Mouse (Mus musculus) heart, postnatal 36 days (tissue): ENCODE measurements around the gene Nhlrc2. TPM values are rescaled to one million over a fixed set of nuclear protein-coding genes. Genes with fewer than 3 reads are reported as not detected.
"Not testable (repeated sequence)": the region's sequence is repeated elsewhere in the genome, so short reads cannot be mapped to it uniquely, and the experiment has no call there.

Experiments used
- DNase-seq, 2 experiments: peaks; one replicate each; pipeline ENCODE4 v3.0.0; 2021 to 2022
- intact Hi-C: fragments of 180-260 bp; cut with DNase I; formaldehyde crosslinking; loops from one replicate; pipeline ENCODE4 v1.15.1; 2025
- total RNA-seq, 2 experiments: library from RNA; stranded (reverse); gene quantifications; 2 replicates each; pipeline ENCODE4 v1.2.3; 2021

Gene Nhlrc2
- total RNA-seq, result 10 to 100 TPM; 25.1 to 25.4 TPM

DNA sequence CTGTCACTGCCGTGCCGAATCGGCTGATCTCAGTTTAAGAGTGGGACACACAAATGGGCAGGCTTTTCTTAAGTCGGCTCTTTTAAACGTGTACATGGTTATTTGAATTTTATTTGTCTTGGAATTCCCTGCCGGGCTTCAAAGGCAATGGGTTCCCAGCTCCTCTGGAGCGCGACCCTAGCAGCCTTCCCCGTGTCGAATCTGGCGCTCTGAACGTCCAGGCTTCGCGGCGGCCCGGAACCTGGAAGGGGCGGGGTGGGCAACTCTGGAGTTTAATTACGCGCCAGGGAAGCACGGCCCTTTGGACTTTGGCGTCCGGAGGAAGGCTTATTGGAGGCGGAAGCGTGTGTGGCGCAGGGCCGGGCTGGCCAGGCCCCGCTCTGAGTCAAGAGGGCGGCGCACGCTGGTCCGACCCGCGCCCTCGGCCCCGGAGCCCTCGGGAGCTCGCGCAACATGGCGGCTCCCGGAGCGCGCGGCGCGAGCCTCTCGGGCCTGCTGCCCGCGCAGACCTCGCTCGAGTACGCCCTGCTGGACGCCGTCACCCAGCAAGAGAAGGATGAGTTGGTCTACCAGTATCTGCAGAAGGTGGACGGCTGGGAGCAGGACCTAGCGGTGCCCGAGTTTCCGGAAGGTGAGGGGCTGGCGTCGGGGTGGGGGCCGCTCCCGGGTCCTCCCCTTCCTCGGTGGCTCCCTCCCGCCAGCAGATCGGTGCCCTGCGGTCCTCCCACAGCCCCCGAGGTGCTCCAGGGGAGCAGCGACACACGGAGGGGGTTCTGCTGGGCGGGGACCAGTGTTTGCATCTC, at the start of gene Nhlrc2:
Gene Nhlrc2 (plus strand): TSS at position 32 of the 803 bp plus-strand sequence.
- intact Hi-C loops, result no loop called here
- DNase-seq, result peak; percentile 90 to 91

GRCm38 (mm10) chr19:56503069-56503468, 45.0 kb upstream of the Nhlrc2 start:
- intact Hi-C loops, DNase-seq: not testable (repeated sequence)

- intact Hi-C loops, result not testable (repeated sequence)
Observed at GRCm38 (mm10) chr19:56503525-56503924, 44.5 kb upstream of the Nhlrc2 start.

GRCm38 (mm10) chr19:56511207-56511606, 36.9 kb upstream of the Nhlrc2 start:
- DNase-seq, intact Hi-C loops: not testable (repeated sequence)

More at GRCm38 (mm10) chr19:56503525-56503924, 44.5 kb upstream of the Nhlrc2 start:
- not testable (repeated sequence) for DNase-seq

GRCm38 (mm10) chr19:56513527-56513926, 34.5 kb upstream of the Nhlrc2 start:
- DNase-seq, intact Hi-C loops: not testable (repeated sequence)

GRCm38 (mm10) chr19:56519408-56519807, 28.7 kb upstream of the Nhlrc2 start:
- intact Hi-C loops, DNase-seq: not testable (repeated sequence)

DNA sequence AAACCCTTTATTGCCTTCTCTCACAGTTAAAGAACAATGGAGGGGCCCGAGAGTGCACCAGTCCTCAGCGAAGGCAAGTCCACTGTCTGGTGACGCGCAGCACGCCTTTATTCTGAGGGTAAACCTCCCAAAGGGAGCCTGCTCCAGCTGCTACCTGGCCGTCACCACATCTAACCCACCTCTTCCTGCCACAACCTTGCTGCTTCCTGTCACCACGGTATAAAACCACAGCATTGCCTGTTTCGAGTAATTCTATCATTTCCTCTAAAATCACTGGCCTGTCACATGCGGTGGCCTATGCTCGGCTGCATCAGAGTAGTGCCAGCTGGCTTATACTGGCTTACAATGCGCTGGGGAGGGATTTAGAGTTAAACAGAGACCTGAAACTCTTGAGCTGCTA, 17.5 kb upstream of the Nhlrc2 start:
- intact Hi-C loops, result not testable (repeated sequence)

DNA sequence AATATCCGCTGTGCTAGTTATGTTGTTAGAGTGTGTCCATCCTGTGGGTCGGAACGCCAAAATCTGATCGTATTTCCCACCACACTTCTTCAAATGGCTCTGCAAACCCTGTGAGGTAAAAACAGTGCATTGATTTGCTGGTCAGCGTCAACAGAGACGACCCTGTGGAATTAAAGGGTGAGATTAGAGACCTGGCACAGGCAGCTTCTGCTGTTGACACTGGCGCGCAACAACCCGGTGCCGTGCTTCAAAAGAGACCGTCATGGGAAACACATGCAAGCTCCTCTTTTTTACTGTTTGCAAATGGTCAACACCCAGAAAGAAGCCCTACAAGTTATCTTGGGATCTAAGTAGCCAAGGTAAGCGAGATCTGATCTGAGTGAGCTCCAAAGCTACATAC, 16.8 kb upstream of the Nhlrc2 start:
- intact Hi-C loops, result no loop called here

More for the DNA sequence above, 17.5 kb upstream of the Nhlrc2 start:
- DNase-seq, result not testable (repeated sequence)

GRCm38 (mm10) chr19:56533291-56534071, 14.6 kb upstream of the Nhlrc2 start:
- intact Hi-C loops, result no loop called here
- DNase-seq, result no peak

More for the DNA sequence above, 16.8 kb upstream of the Nhlrc2 start:
- no peak for DNase-seq

DNA sequence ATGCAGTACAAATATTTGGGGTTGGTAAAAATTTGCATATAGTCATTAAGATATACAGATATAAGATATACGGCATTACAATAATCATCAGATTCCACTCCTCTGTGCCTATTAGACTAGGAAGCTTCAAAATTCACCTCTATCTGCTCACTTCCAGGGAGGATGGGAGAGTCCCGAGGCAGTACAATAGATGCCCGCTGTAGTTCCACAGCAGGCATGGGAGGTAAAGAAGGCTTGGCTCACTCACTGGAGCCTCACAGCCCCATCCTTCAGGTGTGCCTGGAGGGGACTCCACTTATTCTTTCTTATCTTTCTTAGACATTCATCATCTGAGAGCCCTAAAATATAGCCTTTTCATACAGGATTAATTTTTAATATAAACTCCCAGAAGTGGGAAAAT, 13.7 kb upstream of the Nhlrc2 start:
- no peak for DNase-seq
- intact Hi-C loops, result no loop called here

DNA sequence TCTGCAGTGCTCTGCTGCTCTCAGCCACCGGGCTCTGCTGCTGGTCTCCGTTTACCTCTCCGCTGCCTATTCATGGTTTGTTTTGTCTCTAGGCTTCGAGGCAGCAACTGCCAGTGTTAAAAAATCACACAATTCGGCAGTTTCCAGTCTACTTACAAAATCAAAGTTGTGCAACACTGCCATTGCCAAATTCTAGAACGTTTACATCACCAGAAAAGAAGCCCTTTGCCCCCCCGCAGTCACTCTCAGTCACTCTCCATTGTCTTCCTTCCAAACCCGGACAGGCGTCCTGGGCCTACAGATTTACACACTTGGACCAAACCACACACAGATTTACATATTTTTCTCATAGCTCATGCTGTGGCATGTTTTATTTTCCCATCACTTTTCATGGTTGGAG, 13.0 kb upstream of the Nhlrc2 start:
- intact Hi-C loops, result no loop called here
- DNase-seq, result no peak

DNA sequence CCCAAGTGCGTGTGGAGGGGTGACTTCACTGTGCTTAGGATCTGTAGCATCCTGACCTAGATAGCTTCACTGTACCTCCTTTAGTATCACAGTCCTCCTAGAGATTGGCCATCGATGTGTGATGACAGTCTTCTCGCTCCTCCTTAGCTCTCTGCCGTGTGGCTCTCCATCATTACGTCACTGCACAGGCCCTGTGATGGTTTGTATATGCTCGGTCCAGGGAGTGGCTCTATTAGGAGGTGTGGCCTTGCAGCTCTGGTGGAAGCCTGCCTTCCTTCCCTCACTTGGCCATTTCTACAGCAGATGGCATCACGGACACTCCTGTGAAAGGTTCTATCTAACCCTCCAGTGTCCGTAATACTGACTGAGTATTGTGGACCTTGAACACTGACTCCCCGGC, 12.3 kb upstream of the Nhlrc2 start:
- intact Hi-C loops, result no loop called here
- no peak for DNase-seq

DNA sequence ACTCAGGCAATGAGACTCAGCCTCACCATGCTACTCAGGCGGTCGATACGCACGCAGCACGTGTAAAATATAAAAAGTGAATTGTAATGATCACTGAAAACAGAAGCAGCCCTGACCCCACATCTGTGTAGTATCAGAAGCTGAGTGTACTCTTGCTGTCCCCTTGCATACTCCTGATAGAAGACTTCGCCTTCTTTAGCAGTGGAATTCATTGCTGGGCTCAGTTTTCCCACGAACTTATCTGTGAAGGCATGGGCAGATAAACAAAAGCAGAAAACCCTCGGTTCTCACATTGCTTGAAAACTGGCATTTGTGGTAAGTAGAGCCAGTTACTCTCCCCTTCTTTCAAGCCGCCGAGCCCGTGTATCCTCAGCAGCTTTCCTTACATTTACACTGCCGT, 4.7 kb upstream of the Nhlrc2 start:
- DNase-seq, result no peak
- intact Hi-C loops, result no loop called here

- intact Hi-C loops, result no loop called here
- DNase-seq, result no peak
Observed at GRCm38 (mm10) chr19:56544681-56545388, 3.2 kb upstream of the Nhlrc2 start.

DNA sequence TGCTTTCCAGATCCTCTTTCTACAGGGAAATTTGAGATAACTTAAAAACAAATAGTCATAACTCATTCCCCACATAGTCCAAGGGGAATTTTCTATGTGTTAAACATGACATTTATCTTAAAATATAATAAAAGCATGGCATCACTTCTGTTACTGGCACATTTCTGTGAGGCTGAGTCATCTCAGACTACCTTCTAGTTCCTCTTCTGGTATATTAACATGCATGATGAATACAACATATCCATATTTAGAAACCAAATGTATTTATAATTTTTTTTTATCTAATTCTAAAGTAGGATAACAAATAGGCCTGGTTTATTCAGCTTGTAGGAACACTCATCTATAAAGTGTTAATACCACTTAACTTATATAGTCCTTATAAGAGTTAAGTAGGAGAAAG, 2.0 kb upstream of the Nhlrc2 start:
- DNase-seq, result no peak
- intact Hi-C loops, result no loop called here

DNA sequence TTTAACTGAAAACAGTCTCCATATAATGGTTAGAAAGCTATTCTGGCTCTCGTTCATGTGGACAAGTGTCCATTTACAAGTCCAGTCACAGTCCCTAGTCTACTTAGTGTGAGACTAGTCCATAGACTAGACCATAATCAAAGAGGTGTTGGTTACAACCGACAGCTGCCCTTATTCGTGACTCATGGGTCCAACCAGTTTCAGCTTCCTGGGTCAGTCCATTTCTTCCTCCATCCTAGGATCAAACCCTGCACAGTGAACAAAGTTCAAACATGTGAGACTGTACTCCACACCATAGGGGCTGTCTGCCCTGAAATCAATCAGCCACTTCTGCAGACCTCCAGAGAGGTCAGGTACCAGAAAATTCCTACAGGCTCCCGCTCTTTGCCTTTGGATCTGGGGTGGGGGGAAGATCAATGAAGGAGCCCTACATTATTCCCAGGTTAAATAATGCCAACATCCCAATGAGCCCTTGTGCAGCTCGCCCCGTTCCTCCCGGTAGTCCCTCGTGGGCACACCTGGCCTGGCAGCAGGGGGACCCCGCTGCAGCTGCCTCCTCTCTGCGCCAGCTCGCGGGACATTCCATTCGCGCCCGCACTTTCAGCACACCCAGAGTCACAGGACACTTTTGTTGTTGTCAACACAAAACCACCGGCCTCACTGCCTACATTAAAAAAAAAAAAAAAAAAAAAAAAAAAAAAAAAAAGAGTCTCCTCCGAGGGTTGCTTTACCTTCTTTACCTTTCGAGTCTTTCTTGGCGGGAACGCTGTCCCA, 418 bp upstream of the Nhlrc2 start, which contains the start of gene Dclre1a:
Gene Dclre1a (minus strand): TSS at position 767 of the 774 bp plus-strand sequence.
- peak in 1 of 2 experiments; percentile 71 for DNase-seq
- intact Hi-C loops, result no loop called here

DNA sequence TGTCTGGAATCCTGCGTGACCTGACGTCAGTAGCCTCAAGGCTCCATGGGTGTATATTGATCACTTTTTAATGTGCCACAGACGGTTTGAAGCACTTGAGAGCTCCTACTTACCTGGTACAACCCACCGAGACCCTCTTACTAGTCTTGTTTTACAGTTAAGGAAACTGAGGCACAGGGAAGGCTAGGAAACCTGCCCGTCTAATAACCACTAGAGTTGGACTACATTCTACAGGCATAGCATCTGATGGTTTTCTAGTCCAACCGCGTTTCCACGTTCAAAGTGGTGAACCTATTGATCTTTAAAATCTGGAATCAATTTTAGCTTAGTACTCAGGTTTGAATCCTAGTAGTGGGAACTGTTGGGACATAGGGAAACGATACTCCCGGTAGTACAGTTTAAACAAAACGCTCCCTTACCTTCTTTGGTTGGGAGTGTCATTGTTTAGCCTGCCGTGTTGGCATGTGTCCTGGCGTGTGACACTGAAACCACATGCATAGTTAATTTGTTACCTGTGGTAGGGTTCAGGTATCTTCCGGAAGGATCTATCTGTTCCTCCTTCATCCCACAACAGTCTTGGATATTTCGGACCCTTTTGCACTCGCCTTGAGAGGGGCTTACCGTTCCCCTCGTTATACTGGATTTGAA, 1.1 kb downstream of the Nhlrc2 start:
- intact Hi-C loops, result no loop called here
- no peak for DNase-seq

GRCm38 (mm10) chr19:56553177-56553576, 5.1 kb downstream of the Nhlrc2 start:
- DNase-seq, result no peak
- intact Hi-C loops, result no loop called here

- DNase-seq, result peak in 1 of 2 experiments; percentile 37
- intact Hi-C loops, result no loop called here
Observed at GRCm38 (mm10) chr19:56555972-56556371, 7.9 kb downstream of the Nhlrc2 start.
